Mouse (Mus musculus): ENCODE data around the gene Lhx9. TPM values are rescaled to one million over a fixed set of nuclear protein-coding genes. Genes with fewer than 3 reads are reported as not detected.

Gene Lhx9
- not detected in 2 replicates for total RNA-seq (2017)

GRCm38 (mm10) chr1:138848511-138849109 lies at the start of gene Lhx9:
Lhx9 (minus strand) TSS chr1:138848577.
- peak; percentile 34 to 38; a peak in 2 of 4 replicates for ATAC-seq (replicated peaks in 1 of 2; ENCODE audit: insufficient read depth in 1 of 2, low FRiP score in 2 of 2, low TSS enrichment in 1 of 2, low read depth in 1 of 2, poor library complexity in 2 of 2, severe bottlenecking in 2 of 2)

GRCm38 (mm10) chr1:138896088-138896487 lies 47.7 kb upstream of the Lhx9 start:
- ATAC-seq (replicated peaks in 1 of 2; ENCODE audit: insufficient read depth in 1 of 2, low FRiP score in 2 of 2, low TSS enrichment in 1 of 2, low read depth in 1 of 2, poor library complexity in 2 of 2, severe bottlenecking in 2 of 2), result no peak

- ATAC-seq (replicated peaks in 1 of 2; ENCODE audit: insufficient read depth in 1 of 2, low FRiP score in 2 of 2, low TSS enrichment in 1 of 2, low read depth in 1 of 2, poor library complexity in 2 of 2, severe bottlenecking in 2 of 2), result no peak
Observed at GRCm38 (mm10) chr1:138877470-138878254, 29.3 kb upstream of the Lhx9 start.

GRCm38 (mm10) chr1:138876371-138877045 lies 28.1 kb upstream of the Lhx9 start:
- ATAC-seq (replicated peaks in 1 of 2; ENCODE audit: insufficient read depth in 1 of 2, low FRiP score in 2 of 2, low TSS enrichment in 1 of 2, low read depth in 1 of 2, poor library complexity in 2 of 2, severe bottlenecking in 2 of 2), result no peak

GRCm38 (mm10) chr1:138856101-138856950 lies 7.9 kb upstream of the Lhx9 start, which contains the start of gene 2310009B15Rik:
2310009B15Rik (minus strand) TSS chr1:138856852.
- peak; percentile 96 for ATAC-seq (replicated peaks in 1 of 2; ENCODE audit: insufficient read depth in 1 of 2, low FRiP score in 2 of 2, low TSS enrichment in 1 of 2, low read depth in 1 of 2, poor library complexity in 2 of 2, severe bottlenecking in 2 of 2)

- ATAC-seq (replicated peaks in 1 of 2; ENCODE audit: insufficient read depth in 1 of 2, low FRiP score in 2 of 2, low TSS enrichment in 1 of 2, low read depth in 1 of 2, poor library complexity in 2 of 2, severe bottlenecking in 2 of 2), result no peak
Observed at GRCm38 (mm10) chr1:138850823-138851222, 2.4 kb upstream of the Lhx9 start.

GRCm38 (mm10) chr1:138850161-138850539 lies 1.8 kb upstream of the Lhx9 start:
- no peak for ATAC-seq (replicated peaks in 1 of 2; ENCODE audit: insufficient read depth in 1 of 2, low FRiP score in 2 of 2, low TSS enrichment in 1 of 2, low read depth in 1 of 2, poor library complexity in 2 of 2, severe bottlenecking in 2 of 2)

- no peak for ATAC-seq (replicated peaks in 1 of 2; ENCODE audit: insufficient read depth in 1 of 2, low FRiP score in 2 of 2, low TSS enrichment in 1 of 2, low read depth in 1 of 2, poor library complexity in 2 of 2, severe bottlenecking in 2 of 2)
Observed at GRCm38 (mm10) chr1:138849531-138850160, 1.3 kb upstream of the Lhx9 start.

- ATAC-seq (replicated peaks in 1 of 2; ENCODE audit: insufficient read depth in 1 of 2, low FRiP score in 2 of 2, low TSS enrichment in 1 of 2, low read depth in 1 of 2, poor library complexity in 2 of 2, severe bottlenecking in 2 of 2), result no peak
Observed at GRCm38 (mm10) chr1:138848026-138848425, 351 bp downstream of the Lhx9 start.

- no peak for ATAC-seq (replicated peaks in 1 of 2; ENCODE audit: insufficient read depth in 1 of 2, low FRiP score in 2 of 2, low TSS enrichment in 1 of 2, low read depth in 1 of 2, poor library complexity in 2 of 2, severe bottlenecking in 2 of 2)
Observed at GRCm38 (mm10) chr1:138847146-138847545, 1.2 kb downstream of the Lhx9 start.

- no peak for ATAC-seq (replicated peaks in 1 of 2; ENCODE audit: insufficient read depth in 1 of 2, low FRiP score in 2 of 2, low TSS enrichment in 1 of 2, low read depth in 1 of 2, poor library complexity in 2 of 2, severe bottlenecking in 2 of 2)
Observed at GRCm38 (mm10) chr1:138846581-138846980, 1.8 kb downstream of the Lhx9 start.

- no peak for ATAC-seq (replicated peaks in 1 of 2; ENCODE audit: insufficient read depth in 1 of 2, low FRiP score in 2 of 2, low TSS enrichment in 1 of 2, low read depth in 1 of 2, poor library complexity in 2 of 2, severe bottlenecking in 2 of 2)
Observed at GRCm38 (mm10) chr1:138846131-138846530, 2.2 kb downstream of the Lhx9 start.

- ATAC-seq (replicated peaks in 1 of 2; ENCODE audit: insufficient read depth in 1 of 2, low FRiP score in 2 of 2, low TSS enrichment in 1 of 2, low read depth in 1 of 2, poor library complexity in 2 of 2, severe bottlenecking in 2 of 2), result no peak
Observed at GRCm38 (mm10) chr1:138845481-138845880, 2.9 kb downstream of the Lhx9 start.

GRCm38 (mm10) chr1:138844166-138844565 lies 4.2 kb downstream of the Lhx9 start:
- ATAC-seq (replicated peaks in 1 of 2; ENCODE audit: insufficient read depth in 1 of 2, low FRiP score in 2 of 2, low TSS enrichment in 1 of 2, low read depth in 1 of 2, poor library complexity in 2 of 2, severe bottlenecking in 2 of 2), result no peak

GRCm38 (mm10) chr1:138843361-138844091 lies 4.9 kb downstream of the Lhx9 start:
- ATAC-seq (replicated peaks in 1 of 2; ENCODE audit: insufficient read depth in 1 of 2, low FRiP score in 2 of 2, low TSS enrichment in 1 of 2, low read depth in 1 of 2, poor library complexity in 2 of 2, severe bottlenecking in 2 of 2), result 0 out of 4 replicates have a peak, but pooled peaks of 1 of the 2 experiments have one; percentile 6

- ATAC-seq (replicated peaks in 1 of 2; ENCODE audit: insufficient read depth in 1 of 2, low FRiP score in 2 of 2, low TSS enrichment in 1 of 2, low read depth in 1 of 2, poor library complexity in 2 of 2, severe bottlenecking in 2 of 2), result no peak
Observed at GRCm38 (mm10) chr1:138842756-138843155, 5.6 kb downstream of the Lhx9 start.
